Mouse (Mus musculus) lung, postnatal 14 days (tissue): ENCODE measurements around the gene Uts2b.
"Not testable (repeated sequence)": the region's sequence is repeated elsewhere in the genome, so short reads cannot be mapped to it uniquely, and the experiment has no call there.

Experiments used
- DNase-seq: peaks from one replicate; pipeline ENCODE4 v3.0.0; 2021

The Uts2b gene

GRCm38 (mm10) chr16:27374139-27374538 is 4.1 kb upstream of the Uts2b start:
- DNase-seq: no peak

DNA sequence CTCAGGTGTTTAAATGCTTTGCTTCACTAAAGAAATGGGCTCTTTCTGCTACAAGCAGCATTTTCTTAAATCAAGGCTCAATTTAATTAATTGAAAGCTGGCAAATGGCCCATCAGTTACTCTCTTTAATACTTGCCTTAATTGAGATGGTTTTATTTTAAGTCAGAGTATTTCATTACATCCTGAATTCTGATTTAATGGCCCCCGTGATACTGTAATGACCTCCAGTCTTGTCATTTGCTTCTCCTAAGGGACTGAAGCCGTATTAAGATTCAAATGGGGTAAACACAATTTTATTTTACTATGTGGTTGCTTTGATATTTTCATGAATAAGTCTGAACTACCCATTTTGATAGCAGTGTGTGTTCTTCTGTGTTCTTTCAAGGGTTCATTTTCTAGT is 661 bp upstream of the Uts2b start:
- DNase-seq: no peak

GRCm38 (mm10) chr16:27360059-27360458 is 10.0 kb downstream of the Uts2b start:
- no peak for DNase-seq

DNA sequence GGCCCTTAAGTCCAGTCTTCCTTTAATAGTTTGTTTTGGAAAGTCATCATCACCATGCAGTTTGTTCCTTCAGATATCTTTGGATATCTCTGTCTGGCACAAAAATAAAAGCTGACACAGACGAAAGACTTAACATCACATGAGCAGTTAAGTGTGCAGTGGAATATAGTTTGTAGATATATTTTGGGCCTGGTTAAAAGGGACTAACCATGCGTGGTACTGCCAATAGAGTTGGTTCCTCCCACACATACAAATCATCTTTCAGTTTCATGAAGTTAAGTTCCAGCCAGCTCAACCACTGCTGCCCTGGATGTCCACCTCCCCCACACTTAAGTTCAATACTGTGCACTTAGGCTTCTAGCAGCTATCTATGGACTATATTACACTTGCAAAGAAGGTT is 15.6 kb downstream of the Uts2b start:
- DNase-seq: no peak

DNA sequence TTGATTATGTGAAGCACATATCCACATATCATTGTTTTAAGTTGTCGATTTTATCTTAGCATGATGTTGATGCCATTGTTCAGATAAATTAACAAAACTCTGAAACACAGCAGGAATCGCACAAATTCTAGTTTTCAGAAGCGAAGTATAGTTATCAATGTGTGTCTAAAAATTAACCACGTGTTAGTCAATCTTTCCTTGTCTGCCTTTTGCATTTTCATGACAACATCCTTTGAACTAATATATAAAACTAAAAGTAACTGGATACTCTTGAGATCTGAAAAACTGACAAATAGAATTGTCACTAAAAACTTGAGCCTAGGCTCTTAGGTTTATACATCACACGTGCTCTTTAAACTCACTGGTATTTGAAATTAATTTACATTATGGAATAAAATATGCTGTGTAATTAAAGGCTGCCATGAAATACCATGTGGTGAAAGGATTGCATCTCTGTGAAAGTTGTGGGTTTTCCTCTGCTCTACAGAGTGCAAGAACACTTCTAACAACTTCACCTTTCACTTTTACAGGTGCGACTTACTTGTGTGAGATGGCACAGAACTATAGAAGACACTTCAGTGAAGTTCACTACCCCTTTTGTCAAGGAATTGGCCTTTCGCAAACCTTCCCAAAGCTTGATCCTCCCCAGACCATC is 20.0 kb downstream of the Uts2b start:
- no peak for DNase-seq

DNA sequence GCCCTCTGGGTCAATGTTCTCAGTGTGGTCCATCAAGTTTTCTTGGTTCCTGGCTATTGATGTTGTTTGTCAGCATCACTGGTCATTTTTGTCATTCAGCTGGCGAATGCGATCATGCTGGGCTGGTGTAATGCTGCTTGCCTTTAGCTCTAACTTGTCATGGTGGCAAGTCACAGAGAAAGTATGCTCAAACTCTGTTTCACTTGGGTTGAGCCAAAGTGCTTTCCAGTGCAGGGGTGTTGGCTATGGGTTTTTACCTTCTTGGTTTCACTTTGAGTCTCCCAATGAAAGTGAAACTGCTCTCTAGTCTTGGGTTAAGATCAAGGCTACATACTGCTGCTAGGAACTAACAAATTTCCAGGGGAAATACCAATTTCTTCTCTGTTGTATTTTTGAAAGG is 20.8 kb downstream of the Uts2b start:
- DNase-seq: no peak

DNA sequence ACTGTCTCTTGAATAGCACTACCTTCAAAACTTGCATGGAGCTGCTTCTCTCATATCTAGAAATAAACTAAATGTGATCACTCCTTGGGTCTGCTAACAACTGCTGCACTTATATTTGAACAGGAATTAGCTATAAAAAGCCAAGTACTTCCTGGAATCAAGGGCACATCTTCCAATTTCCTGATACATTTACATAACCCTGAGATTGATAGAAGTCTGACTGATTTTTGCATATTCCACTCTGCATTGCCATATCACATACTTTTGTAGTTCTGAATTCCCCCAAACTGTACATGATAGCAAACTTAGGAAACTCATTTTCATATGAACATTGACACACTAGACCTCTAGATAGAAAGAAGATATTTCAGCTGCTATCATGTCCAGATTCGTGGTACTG is 21.7 kb downstream of the Uts2b start:
- no peak for DNase-seq

DNA sequence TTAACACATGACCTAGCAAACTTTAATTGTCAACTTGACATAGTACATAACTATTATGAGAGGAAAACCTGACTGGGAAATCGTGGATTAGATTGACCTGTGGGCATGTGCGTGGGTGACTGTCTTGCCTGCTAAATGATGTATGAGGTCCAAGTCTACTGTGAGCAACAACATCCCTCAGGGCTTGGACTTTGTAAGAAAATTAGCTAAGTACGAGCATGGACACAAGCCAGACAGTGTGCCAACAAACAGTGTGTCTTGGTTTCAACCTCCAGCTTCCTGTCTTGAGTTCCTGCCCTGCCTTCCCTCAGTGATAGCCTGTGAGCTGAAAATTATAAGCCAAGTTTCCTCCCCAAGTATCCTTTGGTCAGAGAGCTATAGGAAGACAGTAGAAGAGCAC is 22.5 kb downstream of the Uts2b start:
- no peak for DNase-seq

GRCm38 (mm10) chr16:27326463-27326862 is 43.6 kb downstream of the Uts2b start:
- DNase-seq: no peak

DNA sequence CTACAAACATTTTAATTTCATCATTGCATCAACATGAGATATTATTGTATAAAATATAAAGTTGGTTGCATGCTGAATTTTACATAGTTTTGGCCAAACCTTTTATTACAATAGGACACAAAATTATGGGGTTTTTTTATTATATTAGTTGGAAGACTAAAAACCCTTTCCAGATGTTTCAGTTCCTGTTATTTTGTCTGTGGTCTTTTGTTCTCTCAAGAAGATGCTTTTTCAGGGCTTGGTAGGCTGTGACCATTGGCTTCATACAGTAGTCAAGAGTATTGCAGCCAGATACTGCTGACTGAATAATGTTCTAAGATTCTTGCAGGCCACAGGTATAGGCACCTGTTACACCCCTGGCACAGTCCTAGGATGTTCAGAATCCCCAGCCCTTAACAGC is 48.0 kb downstream of the Uts2b start:
- DNase-seq: no peak

- DNase-seq: no peak
Observed at GRCm38 (mm10) chr16:27319099-27319498, 50.9 kb downstream of the Uts2b start.

GRCm38 (mm10) chr16:27307189-27307588 is 62.9 kb downstream of the Uts2b start, which contains the start of gene Ostn:
Gene Ostn (plus strand): TSS chr16:27307489.
- not testable (repeated sequence) for DNase-seq
